Mouse (Mus musculus): Measurements from ENCODE around the gene Hnrnpf.

DNA sequence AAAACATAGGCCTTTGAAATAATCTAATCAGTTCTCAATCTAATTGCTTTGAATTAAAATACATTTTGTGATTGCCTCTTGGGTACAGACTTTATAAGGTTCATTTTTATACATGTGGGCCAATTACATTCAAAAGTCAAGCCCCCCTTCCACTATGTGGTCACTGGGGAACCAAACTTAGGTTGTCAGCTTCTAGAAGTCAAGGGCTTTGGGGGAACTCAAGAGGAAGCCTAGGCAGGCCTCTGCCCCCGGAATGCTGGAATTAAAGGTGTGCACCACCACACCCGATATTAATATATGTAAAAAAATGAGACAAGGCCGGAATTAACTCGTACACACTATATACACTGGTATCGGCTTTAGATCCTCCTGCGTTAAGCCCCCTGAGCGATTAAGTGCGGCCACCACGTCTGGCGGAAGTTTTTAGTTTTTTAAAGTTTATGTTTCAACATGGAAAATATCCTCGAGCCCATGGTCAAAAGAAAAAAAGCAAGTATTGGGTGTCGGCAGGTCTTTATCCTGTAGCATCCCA, 16.1 kb downstream of the Hnrnpf start:
- no peak for TF ChIP-seq EP300 (IDR thresholded peaks at IDR 0.05)
- no peak for TF ChIP-seq CTCF (IDR thresholded peaks at IDR 0.05)

Measured in lung, postnatal 0 days (tissue).